ENCODE assay signal across 8 mouse cellular contexts in the genomic region with DNA sequence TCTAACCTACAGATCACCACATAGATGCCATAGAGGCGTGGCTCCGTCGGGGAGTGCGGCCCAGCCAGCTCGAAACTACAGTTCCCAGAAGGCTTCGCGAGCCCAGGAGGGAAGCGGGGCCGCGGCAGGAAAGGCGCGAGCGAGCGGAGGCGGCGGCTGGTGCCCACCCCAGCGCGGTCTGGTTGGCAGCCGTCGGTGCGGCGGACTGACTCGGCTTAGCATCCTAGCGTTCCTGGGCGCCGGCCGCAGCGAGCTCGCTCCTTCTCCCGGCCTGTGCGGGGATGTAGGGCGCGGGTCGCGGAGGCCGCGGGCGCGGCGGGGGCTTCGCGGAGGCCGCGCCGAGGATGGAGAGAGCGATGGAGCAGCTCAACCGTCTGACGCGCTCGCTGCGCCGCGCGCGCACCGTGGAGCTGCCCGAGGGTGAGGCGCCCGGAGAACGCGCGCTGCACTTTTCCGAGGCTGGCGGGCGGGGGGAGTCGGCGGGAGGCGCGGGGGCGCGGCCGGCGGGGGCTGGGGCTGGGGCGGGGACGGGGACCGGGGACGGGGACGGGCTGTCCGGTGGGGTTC. TPM values are rescaled to one million over a fixed set of nuclear protein-coding genes. Genes with fewer than 3 reads are reported as not detected.
DNase-seq lines count a peak whose midpoint lies in the region; ATAC-seq lines count a peak whose summit lies in the region.

A gene (plus strand): TSS at position 99 of the 567 bp plus-strand sequence.

- H3K36me3 ChIP-seq in forebrain, embryonic 10.5 days (replicated peaks), result peaks cover 4% of the 10 kb centered on the region; the same call in 1 of the 2 replicates
- no peaks in the 10 kb centered on the region for H3K36me3 ChIP-seq in heart, embryonic 15.5 days
- 0 out of 2 replicates have a peak, but pooled peaks cover 4% of the 10 kb centered on the region for H3K36me3 ChIP-seq in liver, embryonic 12.5 days
- no peaks in the 10 kb centered on the region for H3K36me3 ChIP-seq in splenic B cell, adult 2 months (ENCODE audit: control insufficient read depth, insufficient read depth, low read length, poor library complexity, severe bottlenecking)

- H3K9me3 ChIP-seq in forebrain, embryonic 10.5 days, result no peaks in the 10 kb centered on the region
- H3K9me3 ChIP-seq in heart, embryonic 15.5 days (replicated peaks), result no peaks in the 10 kb centered on the region
- H3K9me3 ChIP-seq in liver, embryonic 12.5 days (replicated peaks), result no peaks in the 10 kb centered on the region

- peaks cover 5% of the 10 kb centered on the region for H3K4me1 ChIP-seq in forebrain, embryonic 10.5 days
- no peaks in the 10 kb centered on the region for H3K4me1 ChIP-seq in heart, embryonic 15.5 days (replicated peaks)
- peaks cover 36% of the 10 kb centered on the region for H3K4me1 ChIP-seq in liver, embryonic 12.5 days

- peak within 1 kb of the TSS; percentile 83 for H3K4me2 ChIP-seq in heart, embryonic 15.5 days
- H3K4me2 ChIP-seq in liver, embryonic 12.5 days, result peak within 1 kb of the TSS; percentile 75

- no peaks in the 10 kb centered on the region for H3K27me3 ChIP-seq in forebrain, embryonic 10.5 days (ENCODE audit: poor library complexity, severe bottlenecking)
- H3K27me3 ChIP-seq in heart, embryonic 15.5 days, result no peaks in the 10 kb centered on the region
- no peaks in the 10 kb centered on the region for H3K27me3 ChIP-seq in liver, embryonic 12.5 days (replicated peaks)
- H3K27me3 ChIP-seq in splenic B cell, adult 2 months (ENCODE audit: control insufficient read depth, insufficient read depth, low read length, poor library complexity, severe bottlenecking), result no peaks in the 10 kb centered on the region

- peak within 1 kb of the TSS; percentile 68 for H3K9ac ChIP-seq in heart, embryonic 15.5 days
- H3K9ac ChIP-seq in liver, embryonic 12.5 days, result peak within 1 kb of the TSS; percentile 98

- under 1% methylated on average over 75 of the region's 79 CpGs for WGBS in forebrain, embryonic 10.5 days
- under 1% methylated on average over 77 of the region's 79 CpGs for WGBS in heart, embryonic 15.5 days
- WGBS in liver, embryonic 12.5 days (ENCODE audit: insufficient replicate concordance), result under 1% methylated on average over 65 of the region's 79 CpGs

- ATAC-seq in heart, embryonic 15.5 days (replicated peaks; ENCODE audit: insufficient number of reproducible peaks, insufficient read depth, low FRiP score, low read depth), result peak; percentile 94
- peak; percentile 91 for ATAC-seq in liver, embryonic 12.5 days

- H3K27ac ChIP-seq in forebrain, embryonic 10.5 days, result peak within 1 kb of the TSS; percentile 98
- H3K27ac ChIP-seq in heart, embryonic 15.5 days, result peak within 1 kb of the TSS; percentile 91
- H3K27ac ChIP-seq in liver, embryonic 12.5 days, result peak within 1 kb of the TSS; percentile 97

- peak within 1 kb of the TSS; percentile 92 for H3K4me3 ChIP-seq in forebrain, embryonic 10.5 days
- peak within 1 kb of the TSS; percentile 80 for H3K4me3 ChIP-seq in heart, embryonic 15.5 days
- peak within 1 kb of the TSS; percentile 98 for H3K4me3 ChIP-seq in liver, embryonic 12.5 days

- DNase-seq in CD8-positive naive resting alpha-beta T cell, adult 2 months (ENCODE audit: low read depth in 2 of 2, low spot score in 2 of 2), result peak; percentile 68 to 74
- peak; percentile 74 for DNase-seq in c-Kit-negative CD71-positive TER-119-positive erythroid progenitor cells, embryonic 14.5 days (ENCODE audit: low read depth, low spot score)
- DNase-seq in forebrain, embryonic 10.5 days (ENCODE audit: extremely low spot score, low spot score), result peak; percentile 85
- peak; percentile 88 for DNase-seq in kidney, postnatal 14 days
- peak; percentile 88 for DNase-seq in naive thymus-derived CD4-positive, alpha-beta T cell, adult 2 months (ENCODE audit: low read depth)
- DNase-seq in splenic B cell, adult 2 months (ENCODE audit: low read depth, low spot score), result peak; percentile 88

RNA-seq across cellular contexts. Expression of the gene that starts here (rescaled TPM):
- polyA plus RNA-seq in forebrain, embryonic 10.5 days (2016; fragmentation: Nextera tagmentation; extraction: Ambion mirVana), result 23.5 and 24.7 TPM in 2 replicates
- polyA plus RNA-seq in heart, embryonic 15.5 days (2015; fragmentation: Nextera tagmentation; extraction: Ambion mirVana), result 12.5 and 12.9 TPM in 2 replicates
- 38.5 and 44.6 TPM in 2 replicates for polyA plus RNA-seq in liver, embryonic 12.5 days (2016; fragmentation: Nextera tagmentation; extraction: Ambion mirVana)

Comparison
In these comparisons a context has a peak if more than half of its experiments do, and no peak if none do; other contexts are left out.
1. Peak in every context shown above with its lines: DNase-seq, ATAC-seq, H3K4me3 ChIP-seq and H3K27ac ChIP-seq.